Mouse (Mus musculus) kidney, postnatal 0 days (tissue): ENCODE measurements around the gene Npc2. TPM values are rescaled to one million over a fixed set of nuclear protein-coding genes. Genes with fewer than 3 reads are reported as not detected.

Source experiments
- ATAC-seq: fragments of 200-750 bp; cut with Nextera tagmentation; replicated peaks from 2 replicates; pipeline ENCODE4 v1.8.0; 2017; ENCODE audit warnings: low read depth, moderate number of reproducible peaks, moderate TSS enrichment, moderate library complexity; ENCODE audit not compliant: low FRiP score
- DNase-seq: peaks from one replicate; pipeline ENCODE4 v3.0.0-alpha.2; 2016; ENCODE audit warnings: low spot score
- H3K27ac ChIP-seq: fragments of 300-500 bp; sonication (generic); 2 replicates; pipeline ENCODE4 v1.5.1; 2014; ENCODE audit warnings: mild to moderate bottlenecking
- H3K27me3 ChIP-seq: fragments of 300-500 bp; sonication (generic); 2 replicates; pipeline ENCODE4 v1.6.1; 2014; ENCODE audit warnings: low read length, mixed read lengths; ENCODE audit not compliant: insufficient read depth
- H3K36me3 ChIP-seq: fragments of 300-500 bp; sonication (generic); 2 replicates; pipeline ENCODE4 v1.6.1; 2014; ENCODE audit warnings: low read length, mixed read lengths; ENCODE audit not compliant: insufficient read depth
- H3K4me1 ChIP-seq: fragments of 300-500 bp; sonication (generic); replicated peaks from 2 replicates; pipeline ENCODE4 v1.6.1; 2014; ENCODE audit warnings: antibody characterized with exemption, low read length, mixed read lengths; ENCODE audit not compliant: insufficient read depth
- H3K4me2 ChIP-seq: fragments of 300-500 bp; sonication (generic); 2 replicates; pipeline ENCODE4 v1.6.1; 2014; ENCODE audit warnings: mild to moderate bottlenecking, low read length, moderate library complexity, mixed read lengths
- H3K4me3 ChIP-seq: fragments of 300-500 bp; sonication (generic); replicated peaks from 2 replicates; pipeline ENCODE4 v1.5.1; 2014; ENCODE audit warnings: low read depth, low read length
- H3K9ac ChIP-seq: fragments of 300-500 bp; sonication (generic); 2 replicates; pipeline ENCODE4 v1.6.1; 2014; ENCODE audit warnings: low read depth, low read length
- H3K9me3 ChIP-seq: fragments of 300-500 bp; sonication (generic); replicated peaks from 2 replicates; pipeline ENCODE4 v1.6.1; 2016; ENCODE audit warnings: low read length, inconsistent platforms, mixed read lengths
- CTCF ChIP-seq: IDR thresholded peaks from 2 replicates; pipeline ENCODE4 v1.5.1; 2016; ENCODE audit warnings: antibody characterized with exemption, low read depth, mild to moderate bottlenecking, moderate library complexity
- WGBS: fragments of 180-500 bp; shearing (Covaris S2); extraction: QIAGEN DNeasy Blood & Tissue Kit; methylation state at CpG from one replicate; pipeline ENCODE4 v1.1.7; 2014; 5-methylcytosine and 5-hydroxymethylcytosine counted together
- polyA plus RNA-seq: library from polyadenylated mRNA; unstranded; fragments of >200 nt; fragmentation: Nextera tagmentation; extraction: Ambion mirVana; gene quantifications from 2 replicates; pipeline ENCODE4 v1.2.1, GENCODE M21; 2015

Gene Npc2
- polyA plus RNA-seq, 1 experiment from 2014 or later: 70.5 TPM

- Histone ChIP-seq H3K4me2 (no peak overlapping the region), H3K36me3 (no peaks in the 10 kb centered on the region), H3K4me1 (no peaks in the 10 kb centered on the region), H3K9ac (no peak overlapping the region), H3K27ac (no peak overlapping the region), H3K4me3 (no peak overlapping the region), H3K27me3 (no peaks in the 10 kb centered on the region), H3K9me3 (no peaks in the 10 kb centered on the region)
- 54% methylated on average over 4 of the region's 4 CpGs for WGBS
- no peak for TF ChIP-seq CTCF
- ATAC-seq (no peak), DNase-seq (no peak)
Measured at GRCm38 (mm10) chr12:84811510-84811909, 38.6 kb upstream of the Npc2 start.

- Histone ChIP-seq H3K4me3 (no peak overlapping the region), H3K27ac (no peak overlapping the region), H3K27me3 (no peaks in the 10 kb centered on the region), H3K4me1 (no peaks in the 10 kb centered on the region), H3K4me2 (no peak overlapping the region), H3K9ac (no peak overlapping the region), H3K36me3 (no peaks in the 10 kb centered on the region), H3K9me3 (no peaks in the 10 kb centered on the region)
- ATAC-seq (no peak), DNase-seq (no peak)
- no peak for TF ChIP-seq CTCF
- 54% methylated on average over 1 of the region's 1 CpGs for WGBS
Measured at GRCm38 (mm10) chr12:84810810-84811209, 37.9 kb upstream of the Npc2 start.

- TF ChIP-seq CTCF: no peak
- Histone ChIP-seq H3K9ac (no peak overlapping the region), H3K36me3 (no peaks in the 10 kb centered on the region), H3K27me3 (no peaks in the 10 kb centered on the region), H3K4me3 (no peak overlapping the region), H3K4me2 (no peak overlapping the region), H3K9me3 (no peaks in the 10 kb centered on the region), H3K4me1 (no peaks in the 10 kb centered on the region), H3K27ac (no peak overlapping the region)
- WGBS: 69% methylated on average over 6 of the region's 6 CpGs
- DNase-seq (no peak), ATAC-seq (no peak)
Measured at GRCm38 (mm10) chr12:84809033-84809432, 36.1 kb upstream of the Npc2 start.

GRCm38 (mm10) chr12:84807351-84807750 lies 34.4 kb upstream of the Npc2 start:
- no peak for TF ChIP-seq CTCF
- Histone ChIP-seq H3K27me3 (no peaks in the 10 kb centered on the region), H3K27ac (no peak overlapping the region), H3K4me3 (no peak overlapping the region), H3K36me3 (no peaks in the 10 kb centered on the region), H3K9me3 (no peaks in the 10 kb centered on the region), H3K9ac (no peak overlapping the region), H3K4me1 (no peaks in the 10 kb centered on the region), H3K4me2 (no peak overlapping the region)
- 66% methylated on average over 13 of the region's 13 CpGs for whole genome bisulfite sequencing
- no peak for DNase-seq
- no peak for ATAC-seq

- Histone ChIP-seq H3K4me3 (no peak overlapping the region), H3K9me3 (no peaks in the 10 kb centered on the region), H3K9ac (no peak overlapping the region), H3K36me3 (no peaks in the 10 kb centered on the region), H3K27ac (no peak overlapping the region), H3K4me1 (no peaks in the 10 kb centered on the region), H3K4me2 (no peak overlapping the region), H3K27me3 (no peaks in the 10 kb centered on the region)
- no peak; the same call in 1 of the 2 replicates for ATAC-seq
- no peak for DNase-seq
- 39% methylated on average over 5 of the region's 5 CpGs for WGBS
- no peak for TF ChIP-seq CTCF
Measured at GRCm38 (mm10) chr12:84806726-84807125, 33.8 kb upstream of the Npc2 start.

GRCm38 (mm10) chr12:84806010-84806409 lies 33.1 kb upstream of the Npc2 start:
- Histone ChIP-seq H3K36me3 (no peaks in the 10 kb centered on the region), H3K9ac (no peak overlapping the region), H3K27ac (no peak overlapping the region), H3K4me1 (no peaks in the 10 kb centered on the region), H3K27me3 (no peaks in the 10 kb centered on the region), H3K9me3 (no peaks in the 10 kb centered on the region), H3K4me2 (no peak overlapping the region), H3K4me3 (no peak overlapping the region)
- TF ChIP-seq CTCF: no peak
- DNase-seq: no peak
- WGBS: 67% methylated on average over 1 of the region's 1 CpGs
- ATAC-seq: no peak

- TF ChIP-seq CTCF: no peak
- no peak overlapping the region for H3K4me2 ChIP-seq
- H3K36me3 ChIP-seq: no peaks in the 10 kb centered on the region
- H3K9ac ChIP-seq: no peak overlapping the region
- DNase-seq (no peak), ATAC-seq (peak; percentile 47; the same call in 1 of the 2 replicates)
- H3K27me3 ChIP-seq: no peaks in the 10 kb centered on the region
- H3K27ac ChIP-seq: no peak overlapping the region
- no peaks in the 10 kb centered on the region for H3K4me1 ChIP-seq
- no peaks in the 10 kb centered on the region for H3K9me3 ChIP-seq
- no peak overlapping the region for H3K4me3 ChIP-seq
- 52% methylated on average over 9 of the region's 9 CpGs for WGBS
Measured at GRCm38 (mm10) chr12:84805228-84805842, 32.4 kb upstream of the Npc2 start.
